Mouse (Mus musculus) cerebellum, postnatal 14 days (tissue): ENCODE data around the gene Ms4a6b.
"Not testable (repeated sequence)": the region's sequence is repeated elsewhere in the genome, so short reads cannot be mapped to it uniquely, and the experiment has no call there.

Experiments used
- DNase-seq, 2 experiments: peaks; one replicate each; pipeline ENCODE4 v3.0.0; 2021; ENCODE audit warnings: mixed read lengths in 2 of 2

Gene Ms4a6b

GRCm38 (mm10) chr19:11516246-11516645 lies at the start of gene Ms4a6b:
TSS of gene Ms4a6b (plus strand) at chr19:11516512.
- DNase-seq = no peak

GRCm38 (mm10) chr19:11468361-11468760 lies 48.0 kb upstream of the Ms4a6b start:
- not testable (repeated sequence) for DNase-seq

- not testable (repeated sequence) for DNase-seq
Observed at GRCm38 (mm10) chr19:11469215-11469614, 47.1 kb upstream of the Ms4a6b start, which contains the start of gene Ms4a6c. TSS of gene Ms4a6c (plus strand) at chr19:11469366.

- no peak for DNase-seq
Observed at GRCm38 (mm10) chr19:11479714-11480113, 36.6 kb upstream of the Ms4a6b start.

GRCm38 (mm10) chr19:11482684-11483083 lies 33.6 kb upstream of the Ms4a6b start:
- no peak for DNase-seq

GRCm38 (mm10) chr19:11483941-11484340 lies 32.4 kb upstream of the Ms4a6b start:
- DNase-seq = no peak

- no peak for DNase-seq
Observed at GRCm38 (mm10) chr19:11484388-11484787, 31.9 kb upstream of the Ms4a6b start.

- DNase-seq = no peak
Observed at GRCm38 (mm10) chr19:11485266-11485665, 31.0 kb upstream of the Ms4a6b start.

GRCm38 (mm10) chr19:11485746-11486145 lies 30.6 kb upstream of the Ms4a6b start, which contains the start of gene Gm8369:
TSS of gene Gm8369 (plus strand) at chr19:11485938.
- no peak for DNase-seq

- no peak for DNase-seq
Observed at GRCm38 (mm10) chr19:11486599-11486998, 29.7 kb upstream of the Ms4a6b start.

GRCm38 (mm10) chr19:11491406-11492189 lies 24.7 kb upstream of the Ms4a6b start:
- no peak for DNase-seq

GRCm38 (mm10) chr19:11492671-11493070 lies 23.6 kb upstream of the Ms4a6b start:
- no peak for DNase-seq

GRCm38 (mm10) chr19:11494519-11494918 lies 21.8 kb upstream of the Ms4a6b start:
- DNase-seq = no peak

GRCm38 (mm10) chr19:11496361-11496760 lies 20.0 kb upstream of the Ms4a6b start:
- no peak for DNase-seq

- DNase-seq = not testable (repeated sequence)
Observed at GRCm38 (mm10) chr19:11497300-11497699, 19.0 kb upstream of the Ms4a6b start.

- DNase-seq = no peak
Observed at GRCm38 (mm10) chr19:11500796-11501195, 15.5 kb upstream of the Ms4a6b start.

GRCm38 (mm10) chr19:11501326-11501725 lies 15.0 kb upstream of the Ms4a6b start:
- DNase-seq = no peak

- no peak for DNase-seq
Observed at GRCm38 (mm10) chr19:11504857-11505256, 11.5 kb upstream of the Ms4a6b start.

- DNase-seq = no peak
Observed at GRCm38 (mm10) chr19:11513458-11513857, 2.9 kb upstream of the Ms4a6b start.

- DNase-seq = no peak
Observed at GRCm38 (mm10) chr19:11516845-11517244, 533 bp downstream of the Ms4a6b start.

GRCm38 (mm10) chr19:11517373-11517772 lies 1.1 kb downstream of the Ms4a6b start:
- DNase-seq = not testable (repeated sequence)

GRCm38 (mm10) chr19:11518356-11518755 lies 2.0 kb downstream of the Ms4a6b start:
- not testable (repeated sequence) for DNase-seq

- no peak for DNase-seq
Observed at GRCm38 (mm10) chr19:11520146-11520545, 3.8 kb downstream of the Ms4a6b start.

- DNase-seq = no peak
Observed at GRCm38 (mm10) chr19:11533421-11533820, 17.1 kb downstream of the Ms4a6b start.
